Mouse (Mus musculus) stomach, embryonic 14.5 days (tissue): Measurements from ENCODE around the gene Senp2. TPM values are rescaled to one million over a fixed set of nuclear protein-coding genes. Genes with fewer than 3 reads are reported as not detected.
"Not testable (repeated sequence)": the region's sequence is repeated elsewhere in the genome, so short reads cannot be mapped to it uniquely, and the experiment has no call there.

Experiments
- ATAC-seq: fragments of 200-750 bp; cut with Nextera tagmentation; 2 replicates; pipeline ENCODE4 v1.8.0; 2017; ENCODE audit warnings: low read depth, moderate TSS enrichment; ENCODE audit not compliant: insufficient number of reproducible peaks, insufficient read depth, low FRiP score
- H3K27ac ChIP-seq: fragments of 300-500 bp; sonication (generic); 2 replicates; pipeline ENCODE4 v1.5.1; 2014; ENCODE audit warnings: mild to moderate bottlenecking, low read length, moderate library complexity, mixed read lengths
- H3K27me3 ChIP-seq: fragments of 300-500 bp; sonication (generic); 2 replicates; pipeline ENCODE4 v1.6.1; 2014; ENCODE audit warnings: low read length, control low read depth, mixed read lengths; ENCODE audit not compliant: control insufficient read depth, insufficient read depth
- H3K36me3 ChIP-seq: fragments of 300-500 bp; sonication (generic); 2 replicates; pipeline ENCODE4 v1.6.1; 2014; ENCODE audit warnings: mild to moderate bottlenecking, control low read depth, low read length, moderate library complexity, mixed read lengths; ENCODE audit not compliant: control insufficient read depth, insufficient read depth
- H3K4me1 ChIP-seq: fragments of 300-500 bp; sonication (generic); 2 replicates; pipeline ENCODE4 v1.6.1; 2014; ENCODE audit warnings: low read length, control low read depth, mixed read lengths; ENCODE audit not compliant: control insufficient read depth, insufficient read depth
- H3K4me2 ChIP-seq: fragments of 300-500 bp; sonication (generic); replicated peaks from 2 replicates; pipeline ENCODE4 v1.6.1; 2014; ENCODE audit warnings: low read depth, low read length, control low read depth
- H3K4me3 ChIP-seq: fragments of 300-500 bp; sonication (generic); 2 replicates; pipeline ENCODE4 v1.5.1; 2014; ENCODE audit warnings: low read depth, low read length, control low read depth
- H3K9ac ChIP-seq: fragments of 300-500 bp; sonication (generic); replicated peaks from 2 replicates; pipeline ENCODE4 v1.6.1; 2014; ENCODE audit warnings: low read depth, mild to moderate bottlenecking, control low read depth, low read length, moderate library complexity, mixed read lengths
- H3K9me3 ChIP-seq: fragments of 300-500 bp; sonication (generic); 2 replicates; pipeline ENCODE4 v1.6.1; 2016; ENCODE audit warnings: low read depth, low read length, control low read depth; ENCODE audit not compliant: control insufficient read depth
- WGBS: fragments of 180-500 bp; shearing (Covaris S2); extraction: QIAGEN DNeasy Blood & Tissue Kit; methylation state at CpG from one replicate; pipeline ENCODE4 v1.1.7; 2014; 5-methylcytosine and 5-hydroxymethylcytosine counted together
- polyA plus RNA-seq: library from polyadenylated mRNA; unstranded; fragments of >200 nt; fragmentation: Nextera tagmentation; extraction: Ambion mirVana; gene quantifications from 2 replicates; pipeline ENCODE4 v1.2.1, GENCODE M21; 2014

The Senp2 gene
- polyA plus RNA-seq, 1 experiment from 2014 or later, result 56.1 TPM

GRCm38 (mm10) chr16:21984091-21984490 lies 25.2 kb upstream of the Senp2 start:
- H3K9ac ChIP-seq, result no peak overlapping the region
- no peak overlapping the region for H3K4me3 ChIP-seq
- WGBS, result 91% methylated on average over 12 of the region's 12 CpGs
- no peak for ATAC-seq
- H3K4me2 ChIP-seq, result no peak overlapping the region
- no peaks in the 10 kb centered on the region for H3K27me3 ChIP-seq
- H3K36me3 ChIP-seq, result no peaks in the 10 kb centered on the region
- no peaks in the 10 kb centered on the region for H3K4me1 ChIP-seq
- H3K9me3 ChIP-seq, result peaks cover 3% of the 10 kb centered on the region; the same call in 1 of the 2 replicates
- no peak overlapping the region for H3K27ac ChIP-seq

GRCm38 (mm10) chr16:21986191-21986590 lies 23.1 kb upstream of the Senp2 start:
- no peak overlapping the region for H3K27ac ChIP-seq

DNA sequence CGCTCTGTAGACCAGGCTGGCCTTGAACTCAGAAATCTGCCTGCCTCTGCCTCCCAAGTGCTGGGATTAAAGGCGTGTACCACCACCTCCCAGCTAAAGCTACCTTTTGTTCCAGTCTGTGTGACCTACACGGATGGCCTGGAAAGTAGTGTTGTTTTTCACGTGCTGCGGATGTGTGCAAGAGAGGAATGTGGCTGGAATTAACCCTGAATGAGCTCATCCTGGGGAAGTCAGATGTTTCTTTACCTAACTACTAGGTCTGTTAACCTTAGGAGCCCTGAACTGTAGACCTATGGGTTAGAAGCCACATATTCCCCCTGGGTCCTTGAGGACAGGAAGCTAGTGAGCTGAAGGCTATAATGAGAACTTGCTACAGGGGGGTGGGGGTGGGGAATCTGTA lies 21.3 kb upstream of the Senp2 start:
- Histone ChIP-seq H3K36me3 (no peaks in the 10 kb centered on the region), H3K27me3 (no peaks in the 10 kb centered on the region), H3K9ac (no peak overlapping the region), H3K4me1 (no peaks in the 10 kb centered on the region), H3K4me3 (no peak overlapping the region), H3K27ac (no peak overlapping the region), H3K4me2 (no peak overlapping the region), H3K9me3 (no peaks in the 10 kb centered on the region)
- no peak for ATAC-seq
- WGBS, result 66% methylated on average over 5 of the region's 5 CpGs

More at GRCm38 (mm10) chr16:21986191-21986590, 23.1 kb upstream of the Senp2 start:
- Histone ChIP-seq H3K36me3 (no peaks in the 10 kb centered on the region), H3K4me1 (no peaks in the 10 kb centered on the region), H3K4me2 (no peak overlapping the region), H3K9me3 (peaks cover 3% of the 10 kb centered on the region; the same call in 1 of the 2 replicates), H3K4me3 (no peak overlapping the region), H3K27me3 (no peaks in the 10 kb centered on the region), H3K9ac (no peak overlapping the region)
- no peak for ATAC-seq
- 32% methylated on average over 3 of the region's 3 CpGs for WGBS

- H3K4me1 ChIP-seq, ATAC-seq, H3K9me3 ChIP-seq, H3K4me2 ChIP-seq, H3K36me3 ChIP-seq, H3K4me3 ChIP-seq, H3K27ac ChIP-seq, H3K27me3 ChIP-seq, H3K9ac ChIP-seq: not testable (repeated sequence)
These were observed 18.4 kb upstream of the Senp2 start for GRCm38 (mm10) chr16:21990893-21991292.

- Histone ChIP-seq H3K9ac (no peak overlapping the region), H3K4me1 (peaks cover 6% of the 10 kb centered on the region; the same call in 1 of the 2 replicates), H3K27ac (no peak overlapping the region), H3K27me3 (no peaks in the 10 kb centered on the region), H3K4me2 (no peak overlapping the region), H3K36me3 (no peaks in the 10 kb centered on the region), H3K4me3 (no peak overlapping the region), H3K9me3 (no peaks in the 10 kb centered on the region)
- WGBS, result 76% methylated on average over 2 of the region's 2 CpGs
- ATAC-seq, result no peak
These were observed 17.5 kb upstream of the Senp2 start for GRCm38 (mm10) chr16:21991774-21992173.

DNA sequence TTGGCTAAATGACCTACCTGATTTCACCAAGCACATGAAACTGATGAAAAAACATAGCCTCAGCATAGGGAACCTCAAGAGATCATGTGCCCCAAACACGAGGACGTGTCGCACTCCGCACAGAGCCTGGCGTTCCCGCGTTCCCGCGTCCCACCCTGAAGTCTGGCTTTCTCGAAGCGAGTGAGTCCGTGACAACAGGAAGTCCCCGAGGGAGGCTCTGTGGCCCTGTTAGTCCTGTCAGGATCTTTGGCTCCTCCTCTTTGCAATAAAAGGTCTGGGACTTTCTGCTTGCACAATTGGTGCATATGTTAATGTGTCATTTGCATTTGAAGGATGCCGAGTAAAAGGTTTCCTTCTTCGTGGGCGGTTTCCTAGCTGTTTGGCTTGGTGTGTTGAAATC lies 14.0 kb upstream of the Senp2 start, which contains the start of gene Liph:
TSS of gene Liph (minus strand) at position 360 of the 400 bp plus-strand sequence.
- Histone ChIP-seq H3K27me3 (no peaks in the 10 kb centered on the region), H3K4me3 (0 out of 2 replicates have a peak within 1 kb of the TSS, but pooled peaks have one; percentile 1), H3K36me3 (no peaks in the 10 kb centered on the region), H3K4me1 (peaks cover 6% of the 10 kb centered on the region; the same call in 1 of the 2 replicates), H3K9ac (no peak within 1 kb of the TSS), H3K4me2 (peak within 1 kb of the TSS; percentile 40), H3K9me3 (no peaks in the 10 kb centered on the region), H3K27ac (peak within 1 kb of the TSS; percentile 87)
- ATAC-seq, result no peak
- WGBS, result 11% methylated on average over 16 of the region's 16 CpGs

GRCm38 (mm10) chr16:21996402-21996801 lies 12.9 kb upstream of the Senp2 start:
- WGBS, result 24% methylated on average over 4 of the region's 4 CpGs
- H3K27me3 ChIP-seq, result no peaks in the 10 kb centered on the region
- peaks cover 6% of the 10 kb centered on the region; the same call in 1 of the 2 replicates for H3K4me1 ChIP-seq
- H3K36me3 ChIP-seq, result no peaks in the 10 kb centered on the region
- no peak for ATAC-seq
- H3K4me2 ChIP-seq, result no peak overlapping the region
- no peaks in the 10 kb centered on the region for H3K9me3 ChIP-seq
- H3K4me3 ChIP-seq, result no peak overlapping the region
- no peak overlapping the region for H3K9ac ChIP-seq
- peak overlapping the region; percentile 87 for H3K27ac ChIP-seq

DNA sequence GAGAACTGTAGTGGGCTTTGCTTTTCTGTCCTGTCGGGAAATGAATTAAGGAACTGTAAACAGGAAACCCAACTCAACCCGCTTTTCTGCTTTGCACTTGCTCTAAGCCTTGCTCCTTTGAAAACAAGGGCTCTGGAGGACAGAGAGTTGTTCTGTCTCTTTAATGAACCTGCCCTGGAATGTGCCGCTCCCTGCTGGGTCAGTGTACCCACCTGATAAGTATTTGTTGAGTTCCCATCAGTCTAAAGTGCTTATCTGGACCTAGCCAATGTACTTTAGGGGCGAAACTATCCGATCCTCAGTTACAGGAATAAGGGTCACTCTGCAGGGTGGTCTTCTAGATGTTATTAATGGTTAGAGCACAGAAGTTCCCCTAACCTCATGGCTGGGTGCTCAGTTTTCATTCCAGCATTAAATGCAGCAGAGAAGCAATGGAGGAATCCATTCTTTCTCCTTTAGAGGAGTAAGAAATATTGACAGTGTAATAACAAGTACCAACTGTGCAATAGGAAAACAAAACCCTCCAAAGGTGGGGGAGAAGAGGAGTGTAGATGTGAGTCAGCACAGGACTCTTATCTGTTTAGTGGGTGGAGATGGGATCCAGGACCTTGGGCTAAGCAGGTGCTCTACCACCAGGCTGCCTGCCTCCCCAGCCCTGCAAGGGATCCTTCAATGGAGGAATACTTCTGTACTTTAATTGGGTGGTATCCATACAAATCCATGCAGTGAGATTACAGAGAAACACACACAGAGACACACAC lies 12.2 kb upstream of the Senp2 start:
- peak; percentile 87 for ATAC-seq
- H3K27ac ChIP-seq, result peak overlapping the region; percentile 87
- peaks cover 6% of the 10 kb centered on the region; the same call in 1 of the 2 replicates for H3K4me1 ChIP-seq
- no peak overlapping the region for H3K4me3 ChIP-seq
- no peaks in the 10 kb centered on the region for H3K27me3 ChIP-seq
- no peaks in the 10 kb centered on the region for H3K9me3 ChIP-seq
- no peak overlapping the region for H3K9ac ChIP-seq
- WGBS, result 25% methylated on average over 5 of the region's 5 CpGs
- no peaks in the 10 kb centered on the region for H3K36me3 ChIP-seq
- 0 out of 2 replicates have a peak overlapping the region, but pooled peaks have one; percentile 5 for H3K4me2 ChIP-seq
